Mouse (Mus musculus) cortical plate, adult 2 months (tissue): ENCODE measurements around the gene Gadd45b. TPM values are rescaled to one million over a fixed set of nuclear protein-coding genes. Genes with fewer than 3 reads are reported as not detected.

Source experiments
- H3K27ac ChIP-seq: fragments of 200-500 bp; 2 replicates; pipeline ENCODE4 v1.5.1; 2012; ENCODE audit warnings: low read length, control low read depth, inconsistent platforms; ENCODE audit not compliant: insufficient read depth
- H3K4me1 ChIP-seq: fragments of 200-500 bp; 2 replicates; pipeline ENCODE4 v1.6.1; 2011; ENCODE audit warnings: low read length; ENCODE audit not compliant: control insufficient read depth, insufficient read depth
- H3K4me3 ChIP-seq: fragments of 200-500 bp; 2 replicates; pipeline ENCODE4 v1.5.1; 2011; ENCODE audit warnings: mild to moderate bottlenecking, low read length, control low read depth; ENCODE audit not compliant: insufficient read depth
- CTCF ChIP-seq: fragments of 200-500 bp; IDR thresholded peaks from 2 replicates; pipeline ENCODE4 v1.5.1; 2011; ENCODE audit warnings: mild to moderate bottlenecking, control low read depth, low read length; ENCODE audit not compliant: insufficient read depth; ENCODE audit errors: extremely low read depth
- POLR2A ChIP-seq: fragments of 200-500 bp; IDR thresholded peaks from 2 replicates; pipeline ENCODE4 v1.6.1; 2011; ENCODE audit warnings: mild to moderate bottlenecking, low read length, control low read depth; ENCODE audit not compliant: insufficient read depth; ENCODE audit errors: extremely low read depth
- polyA plus RNA-seq: library from polyadenylated mRNA; depleted of rRNA; stranded (reverse); fragments of >200 nt; gene quantifications from 2 replicates; pipeline ENCODE4 v1.2.3, GENCODE M21; 2012

Gene Gadd45b
- polyA plus RNA-seq, 1 experiment: 25.6 TPM

DNA sequence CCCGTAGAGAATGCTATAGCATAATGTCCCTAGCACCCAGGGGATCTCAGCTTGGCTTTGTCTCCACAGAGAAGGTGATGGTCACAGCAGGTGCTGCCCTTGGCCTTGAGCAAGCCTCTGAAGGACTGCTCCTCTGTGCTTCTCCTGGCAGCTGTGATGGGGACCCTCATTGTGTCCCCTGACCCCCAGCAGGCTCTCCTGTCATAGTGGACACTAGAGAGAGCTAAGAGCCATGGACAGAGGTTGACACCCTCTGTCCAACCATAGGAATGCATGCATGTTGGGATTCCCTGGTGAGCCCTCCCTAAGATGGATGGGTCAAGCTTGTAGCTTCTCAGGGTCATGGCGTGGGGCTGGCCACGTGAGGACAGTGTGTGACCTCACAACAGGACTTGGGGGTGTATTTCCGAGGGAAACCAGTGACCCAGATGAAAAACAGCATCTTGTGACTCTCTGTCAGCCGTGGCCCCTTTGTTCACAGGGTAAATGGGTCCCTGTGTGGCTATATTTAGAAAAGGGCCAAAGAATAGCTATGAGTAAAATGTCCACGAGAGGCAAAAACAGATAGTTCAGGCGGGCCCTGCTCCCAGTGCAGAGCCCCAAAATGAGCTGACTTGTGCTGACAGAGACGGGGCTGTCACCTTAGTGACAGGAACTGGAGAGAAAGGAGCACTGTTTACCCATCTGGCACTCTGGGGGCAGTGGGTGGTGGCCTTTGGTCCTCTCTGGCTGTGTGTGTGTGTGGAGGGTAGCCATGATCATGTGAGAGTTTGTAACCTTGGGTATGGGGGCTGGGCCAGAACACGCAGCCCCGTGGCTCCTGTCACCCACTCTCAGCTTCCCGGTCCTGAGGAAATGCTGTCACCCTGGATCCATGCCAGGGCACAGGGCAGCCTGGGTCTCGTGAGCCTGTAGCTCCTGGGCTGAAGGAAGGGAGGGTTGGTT, 33.4 kb downstream of the Gadd45b start:
- Histone ChIP-seq H3K4me1 (no peaks in the 10 kb centered on the region), H3K27ac (0 out of 2 replicates have a peak overlapping the region, but pooled peaks have one; percentile 30), H3K4me3 (no peak overlapping the region)
- TF ChIP-seq CTCF (no peak), POLR2A (no peak)

- no peaks in the 10 kb centered on the region for H3K4me1 ChIP-seq
- no peak for TF ChIP-seq CTCF
- no peak for TF ChIP-seq POLR2A
- no peak overlapping the region for H3K4me3 ChIP-seq
- H3K27ac ChIP-seq: no peak overlapping the region
These were observed 36.4 kb downstream of the Gadd45b start for GRCm38 (mm10) chr10:80966296-80966695.

- Histone ChIP-seq H3K27ac (no peak overlapping the region), H3K4me1 (no peaks in the 10 kb centered on the region), H3K4me3 (no peak overlapping the region)
- no peak for TF ChIP-seq CTCF
- TF ChIP-seq POLR2A: no peak
These were observed 37.3 kb downstream of the Gadd45b start for GRCm38 (mm10) chr10:80967101-80967656.

GRCm38 (mm10) chr10:80968106-80968505, 38.2 kb downstream of the Gadd45b start:
- TF ChIP-seq CTCF (no peak), POLR2A (no peak)
- Histone ChIP-seq H3K27ac (no peak overlapping the region), H3K4me1 (no peaks in the 10 kb centered on the region; the same call in none of the 2 replicates), H3K4me3 (no peak overlapping the region)

DNA sequence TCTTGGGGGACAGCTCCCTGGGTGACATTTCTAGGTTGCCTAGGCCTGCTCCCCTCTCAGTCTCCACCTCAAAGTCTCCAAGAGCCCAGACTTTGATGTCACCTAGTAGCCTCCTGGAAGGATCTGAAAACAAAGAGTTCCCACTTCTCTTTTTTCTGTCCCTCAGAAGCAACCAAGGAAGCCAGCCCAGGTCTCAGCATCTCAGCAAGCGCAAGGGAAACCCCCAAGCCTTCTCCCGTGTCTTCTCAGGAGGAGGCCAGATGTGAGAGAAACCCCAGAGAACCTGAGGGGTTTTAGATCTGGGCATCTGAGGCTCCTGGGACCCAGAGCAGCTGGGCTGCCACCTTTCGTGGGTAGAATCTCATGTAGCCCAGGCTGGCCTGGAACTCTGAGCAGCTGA, 39.4 kb downstream of the Gadd45b start:
- H3K4me1 ChIP-seq: no peaks in the 10 kb centered on the region; the same call in none of the 2 replicates
- no peak overlapping the region for H3K27ac ChIP-seq
- no peak overlapping the region for H3K4me3 ChIP-seq
- TF ChIP-seq CTCF (no peak), POLR2A (no peak)

DNA sequence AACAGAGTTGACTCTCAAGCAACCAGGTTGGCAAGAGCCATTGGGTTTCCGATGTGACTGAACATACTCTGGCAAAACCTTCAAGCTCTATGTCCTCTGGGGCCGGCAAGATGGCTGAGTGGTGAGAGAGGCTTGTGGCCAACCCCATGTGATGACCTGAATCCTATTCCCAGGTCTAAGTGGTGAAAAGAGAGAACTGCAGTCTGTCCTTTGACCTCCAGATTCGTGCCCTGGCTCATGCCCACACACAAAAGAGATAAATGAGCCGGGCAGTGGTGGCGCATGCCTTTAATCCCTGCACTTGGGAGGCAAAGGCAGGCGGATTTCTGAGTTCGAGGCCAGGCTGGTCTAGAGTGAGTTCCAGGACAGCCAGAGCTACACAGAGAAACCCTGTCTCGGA, 40.3 kb downstream of the Gadd45b start:
- no peak overlapping the region for H3K4me3 ChIP-seq
- no peaks in the 10 kb centered on the region; the same call in none of the 2 replicates for H3K4me1 ChIP-seq
- no peak overlapping the region for H3K27ac ChIP-seq
- TF ChIP-seq CTCF: no peak
- TF ChIP-seq POLR2A: no peak

GRCm38 (mm10) chr10:80971533-80971932, 41.7 kb downstream of the Gadd45b start:
- Histone ChIP-seq H3K27ac (no peak overlapping the region), H3K4me3 (no peak overlapping the region), H3K4me1 (no peaks in the 10 kb centered on the region; the same call in none of the 2 replicates)
- no peak for TF ChIP-seq POLR2A
- TF ChIP-seq CTCF: no peak

GRCm38 (mm10) chr10:80972071-80972987, 42.5 kb downstream of the Gadd45b start:
- no peak overlapping the region for H3K4me3 ChIP-seq
- no peak overlapping the region for H3K27ac ChIP-seq
- no peak for TF ChIP-seq CTCF
- TF ChIP-seq POLR2A: no peak
- H3K4me1 ChIP-seq: no peaks in the 10 kb centered on the region; the same call in none of the 2 replicates

- TF ChIP-seq CTCF (no peak), POLR2A (no peak)
- no peak overlapping the region for H3K27ac ChIP-seq
- no peaks in the 10 kb centered on the region; the same call in none of the 2 replicates for H3K4me1 ChIP-seq
- H3K4me3 ChIP-seq: no peak overlapping the region
These were observed 43.8 kb downstream of the Gadd45b start for GRCm38 (mm10) chr10:80973722-80974121.
